In genomic region chr7:100005790-100006189, GRCm38 (mm10) we compare ENCODE assay signal across 8 mouse cellular contexts. TPM values are rescaled to one million over a fixed set of nuclear protein-coding genes. Genes with fewer than 3 reads are reported as not detected.
DNase-seq lines count a peak whose midpoint lies in the region; ATAC-seq and TF ChIP-seq lines count a peak whose summit lies in the region.

TSS of gene Chrdl2 (plus strand) at chr7:100006172.

- H3K27ac ChIP-seq in cerebellum, adult 2 months (ENCODE audit: insufficient read depth, low read length) = no peak within 1 kb of the TSS
- no peak within 1 kb of the TSS for H3K27ac ChIP-seq in thymus, adult 2 months (ENCODE audit: control insufficient read depth, insufficient read depth, low read length)
- no peak within 1 kb of the TSS for H3K27ac ChIP-seq in hindbrain, embryonic 12.5 days
- no peak within 1 kb of the TSS for H3K27ac ChIP-seq in limb, embryonic 15.5 days

- TF ChIP-seq POLR2A in cerebellum, adult 2 months (IDR thresholded peaks at IDR 0.05; ENCODE audit: borderline replicate concordance, insufficient read depth, low read length) = no peak
- no peak for TF ChIP-seq POLR2A in thymus, adult 2 months (IDR thresholded peaks at IDR 0.05; ENCODE audit: control insufficient read depth, extremely low read depth, insufficient read depth, low read length, poor library complexity)

- no peak for TF ChIP-seq CTCF in cerebellum, adult 2 months (IDR thresholded peaks at IDR 0.05; ENCODE audit: borderline replicate concordance, insufficient read depth, low read depth, low read length)
- TF ChIP-seq CTCF in thymus, adult 2 months (IDR thresholded peaks at IDR 0.05; ENCODE audit: borderline replicate concordance, control insufficient read depth, extremely low read depth, insufficient read depth, low read length, poor library complexity) = no peak

- H3K27me3 ChIP-seq in cerebellum, adult 2 months (ENCODE audit: control insufficient read depth, insufficient read depth, low read length) = peaks cover 3% of the 10 kb centered on the region; the same call in 1 of the 2 replicates
- peaks cover 4% of the 10 kb centered on the region; the same call in 1 of the 2 replicates for H3K27me3 ChIP-seq in thymus, adult 2 months (ENCODE audit: control insufficient read depth, insufficient read depth, low read length)
- H3K27me3 ChIP-seq in hindbrain, embryonic 12.5 days = peaks cover 77% of the 10 kb centered on the region
- H3K27me3 ChIP-seq in limb, embryonic 15.5 days = peaks cover 68% of the 10 kb centered on the region

- peaks cover 4% of the 10 kb centered on the region for H3K4me1 ChIP-seq in cerebellum, adult 2 months (ENCODE audit: control insufficient read depth, insufficient read depth, low read length)
- peaks cover 3% of the 10 kb centered on the region for H3K4me1 ChIP-seq in thymus, adult 2 months (replicated peaks; ENCODE audit: control insufficient read depth, insufficient read depth, low read length)
- peaks cover 6% of the 10 kb centered on the region for H3K4me1 ChIP-seq in hindbrain, embryonic 12.5 days
- H3K4me1 ChIP-seq in limb, embryonic 15.5 days = peaks cover 16% of the 10 kb centered on the region; the same call in 1 of the 2 replicates

- WGBS in cerebellum, adult 2 months = under 1% methylated on average over 44 of the region's 44 CpGs
- WGBS in thymus, adult 2 months = under 1% methylated on average over 44 of the region's 44 CpGs
- WGBS in hindbrain, embryonic 12.5 days = under 1% methylated on average over 40 of the region's 44 CpGs
- WGBS in limb, embryonic 15.5 days = under 1% methylated on average over 29 of the region's 44 CpGs

- peak within 1 kb of the TSS; percentile 97 for H3K4me2 ChIP-seq in hindbrain, embryonic 12.5 days (replicated peaks)
- peak within 1 kb of the TSS; percentile 98 for H3K4me2 ChIP-seq in limb, embryonic 15.5 days

- H3K9me3 ChIP-seq in hindbrain, embryonic 12.5 days (replicated peaks) = no peaks in the 10 kb centered on the region
- H3K9me3 ChIP-seq in limb, embryonic 15.5 days = no peaks in the 10 kb centered on the region

- peak; percentile 77 for ATAC-seq in hindbrain, embryonic 12.5 days (ENCODE audit: low FRiP score)
- no peak for ATAC-seq in limb, embryonic 15.5 days (ENCODE audit: insufficient number of reproducible peaks, low FRiP score, low TSS enrichment, low read depth)

- H3K9ac ChIP-seq in hindbrain, embryonic 12.5 days = peak within 1 kb of the TSS; percentile 59
- H3K9ac ChIP-seq in limb, embryonic 15.5 days = peak within 1 kb of the TSS; percentile 41; the same call in 1 of the 2 replicates

- peak in 1 of 2 experiments; percentile 17 for DNase-seq in cerebellum, adult 2 months
- DNase-seq in cerebellum, adult 9-10 months = no peak
- DNase-seq in thymus, adult 2 months = peak; percentile 22
- no peak for DNase-seq in thymus, adult 18-20 months
- peak; percentile 83 for DNase-seq in retina, postnatal 1 day
- DNase-seq in ovary, postnatal 14 days (ENCODE audit: low spot score) = no peak

- peak within 1 kb of the TSS; percentile 47 for H3K4me3 ChIP-seq in cerebellum, adult 2 months (replicated peaks; ENCODE audit: insufficient read depth, low read depth, low read length)
- H3K4me3 ChIP-seq in thymus, adult 2 months (ENCODE audit: control insufficient read depth, insufficient read depth, low read length) = no peak within 1 kb of the TSS
- peak within 1 kb of the TSS; percentile 47 for H3K4me3 ChIP-seq in hindbrain, embryonic 12.5 days
- peak within 1 kb of the TSS; percentile 48 for H3K4me3 ChIP-seq in limb, embryonic 15.5 days

- H3K36me3 ChIP-seq in thymus, adult 2 months (ENCODE audit: control insufficient read depth, insufficient read depth, low read length) = no peaks in the 10 kb centered on the region
- no peaks in the 10 kb centered on the region for H3K36me3 ChIP-seq in hindbrain, embryonic 12.5 days
- H3K36me3 ChIP-seq in limb, embryonic 15.5 days = no peaks in the 10 kb centered on the region

RNA-seq across cellular contexts. Expression of gene Chrdl2, which starts in this region (rescaled TPM):
- 0.79 and 1.3 TPM in 2 replicates for polyA plus RNA-seq in cerebellum, adult 2 months (2012; rRNA removed)
- 0.05 TPM in 1 of 2 replicates, not detected in the other for polyA plus RNA-seq in thymus, adult 2 months (2012; rRNA removed)
- 0.34 and 0.42 TPM in 2 replicates for polyA plus RNA-seq in hindbrain, embryonic 12.5 days (2016; fragmentation: Nextera tagmentation; extraction: Ambion mirVana)
- polyA plus RNA-seq in limb, embryonic 15.5 days (2015; fragmentation: Nextera tagmentation; extraction: Ambion mirVana) = 1.3 and 1.8 TPM in 2 replicates

Comparison
In these comparisons a context has a peak if more than half of its experiments do, and no peak if none do; other contexts are left out.
1. Peak in DNase-seq in thymus, adult 2 months; RNA of the gene not detected or under 1 TPM.
2. Peak in ATAC-seq, H3K4me3 ChIP-seq, H3K9ac ChIP-seq and H3K4me2 ChIP-seq in hindbrain, embryonic 12.5 days; RNA of the gene not detected or under 1 TPM.